Mouse (Mus musculus) C2C12 (cell line): Measurements from ENCODE around the gene Csf2rb.

Experiments
- CEBPB ChIP-seq: IDR thresholded peaks from one replicate; pipeline ENCODE4 v1.6.1; 2011; ENCODE audit warnings: low read depth, mild to moderate bottlenecking, control low read depth, moderate library complexity
- CTCF ChIP-seq: IDR thresholded peaks from one replicate; pipeline ENCODE4 v1.5.1; 2011; ENCODE audit not compliant: control insufficient read depth, insufficient read depth, insufficient read length
- FOSL1 ChIP-seq: IDR thresholded peaks from one replicate; pipeline ENCODE4 v1.8.0; 2011; ENCODE audit warnings: mild to moderate bottlenecking, low read length; ENCODE audit not compliant: poor library complexity, insufficient read depth, severe bottlenecking
- MAX ChIP-seq: IDR thresholded peaks from one replicate; pipeline ENCODE4 v1.6.1; 2011; ENCODE audit warnings: mild to moderate bottlenecking, control low read depth
- MYOG ChIP-seq: IDR thresholded peaks from one replicate; pipeline ENCODE4 v1.6.1; 2011; ENCODE audit not compliant: control insufficient read depth, insufficient read length; ENCODE audit errors: extremely low read depth
- USF1 ChIP-seq: IDR thresholded peaks from one replicate; pipeline ENCODE4 v1.6.1; 2011; ENCODE audit warnings: low read depth, mild to moderate bottlenecking, control low read depth, moderate library complexity

DNA sequence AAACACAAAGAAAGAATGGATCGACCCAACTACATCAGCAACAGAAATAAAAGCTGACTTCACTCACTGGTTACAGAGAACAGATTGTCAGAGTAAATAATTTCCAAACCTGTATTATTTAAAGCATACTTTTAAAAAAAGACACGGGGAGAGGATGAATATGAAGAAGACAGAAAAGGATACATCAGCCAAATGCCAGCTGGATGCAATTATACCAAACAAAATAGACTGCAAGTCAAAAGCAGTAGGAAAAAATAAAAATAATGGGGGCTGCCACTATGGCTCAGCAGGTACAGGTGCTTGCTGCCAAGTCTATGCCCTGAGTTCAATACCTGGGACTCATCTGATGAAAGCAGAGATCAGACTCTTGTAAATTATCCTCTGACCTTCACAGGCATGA lies 54.7 kb downstream of the Csf2rb start:
- TF ChIP-seq CTCF (no peak), MYOG (no peak), CEBPB (no peak), USF1 (no peak), MAX (no peak), FOSL1 (no peak)
